ENCODE assay signal across 38 mouse cellular contexts in genomic region chr1:131769296-131769695, GRCm38 (mm10). TPM values are rescaled to one million over a fixed set of nuclear protein-coding genes. Genes with fewer than 3 reads are reported as not detected.
"Had no signal": no experiment of that assay in that cellular context is flagged by ENCODE, and none has a peak within 500 bp of the region (broad histone marks: within the 10 kb centered on the region; RNA-seq: fewer than 3 reads in every experiment).

No protein-coding gene starts in this region.

- H3K9me3 ChIP-seq: limb, embryonic 10.5 days; limb, embryonic 12.5 days; limb, embryonic 13.5 days; limb, embryonic 15.5 days; liver, embryonic 12.5 days; liver, embryonic 13.5 days; liver, embryonic 15.5 days; lung, embryonic 15.5 days; midbrain, embryonic 10.5 days; midbrain, embryonic 12.5 days; midbrain, embryonic 13.5 days; midbrain, embryonic 15.5 days; neural tube, embryonic 12.5 days had no signal

- ATAC-seq: liver, embryonic 12.5 days; liver, postnatal 0 days; lung, postnatal 0 days; midbrain, embryonic 13.5 days; midbrain, embryonic 15.5 days; midbrain, embryonic 16.5 days had no signal

- H3K9ac ChIP-seq: limb, embryonic 12.5 days; limb, embryonic 13.5 days; limb, embryonic 15.5 days; liver, embryonic 12.5 days; liver, embryonic 13.5 days; liver, embryonic 14.5 days; liver, embryonic 15.5 days; liver, postnatal 0 days; lung, embryonic 14.5 days; lung, embryonic 15.5 days; midbrain, embryonic 12.5 days; midbrain, embryonic 13.5 days; midbrain, embryonic 15.5 days; neural tube, embryonic 12.5 days had no signal

- H3K4me2 ChIP-seq: limb, embryonic 12.5 days; limb, embryonic 13.5 days; limb, embryonic 15.5 days; liver, embryonic 11.5 days; liver, embryonic 12.5 days; liver, embryonic 13.5 days; liver, embryonic 15.5 days; lung, embryonic 14.5 days; lung, embryonic 15.5 days; midbrain, embryonic 11.5 days; midbrain, embryonic 12.5 days; midbrain, embryonic 13.5 days; midbrain, embryonic 15.5 days; neural tube, embryonic 12.5 days had no signal

- H3K4me3 ChIP-seq: limb, embryonic 10.5 days; limb, embryonic 12.5 days; limb, embryonic 13.5 days; limb, embryonic 15.5 days; liver, embryonic 12.5 days; liver, embryonic 13.5 days; liver, embryonic 15.5 days; lung, embryonic 15.5 days; megakaryocyte, embryonic 14.5 days; midbrain, embryonic 10.5 days; midbrain, embryonic 12.5 days; midbrain, embryonic 13.5 days; midbrain, embryonic 15.5 days; myocyte; neural tube, embryonic 12.5 days had no signal

- H3K36me3 ChIP-seq: limb, embryonic 10.5 days; limb, embryonic 12.5 days; limb, embryonic 13.5 days; limb, embryonic 15.5 days; liver, embryonic 12.5 days; liver, embryonic 13.5 days; liver, embryonic 15.5 days; lung, embryonic 15.5 days; midbrain, embryonic 10.5 days; midbrain, embryonic 12.5 days; midbrain, embryonic 13.5 days; midbrain, embryonic 15.5 days; neural tube, embryonic 12.5 days had no signal

- H3K27ac ChIP-seq: limb, embryonic 10.5 days; limb, embryonic 12.5 days; limb, embryonic 13.5 days; limb, embryonic 15.5 days; liver, embryonic 12.5 days; liver, embryonic 13.5 days; liver, embryonic 14.5 days; liver, embryonic 15.5 days; lung, embryonic 15.5 days; macrophage; midbrain, embryonic 10.5 days; midbrain, embryonic 12.5 days; midbrain, embryonic 13.5 days; midbrain, embryonic 15.5 days; neural tube, embryonic 12.5 days had no signal

- H3K4me1 ChIP-seq: liver, embryonic 12.5 days; liver, embryonic 13.5 days; liver, embryonic 15.5 days; midbrain, embryonic 13.5 days; neural tube, embryonic 12.5 days had no signal

- H3K27me3 ChIP-seq: limb, embryonic 15.5 days; liver, embryonic 13.5 days; liver, embryonic 15.5 days; lung, embryonic 15.5 days; midbrain, embryonic 12.5 days; midbrain, embryonic 15.5 days; neural tube, embryonic 12.5 days had no signal

- DNase-seq: left cerebral cortex, postnatal 4 days; liver; liver, embryonic 13.5 days; liver, postnatal 0 days; lung, adult 18-20 months; lung, adult 2 months; lung, embryonic 14.5 days; lung, postnatal 10 days; lung, postnatal 14 days; lung, postnatal 36 days; lung, postnatal 4 days; midbrain, embryonic 14.5 days had no signal

RNA-seq across cellular contexts. Expression of gene Slc26a9, which starts 25.5 kb away (rescaled TPM):
- total RNA-seq: megakaryocyte, adult 5-6 weeks; megakaryocyte-erythroid progenitor cell, adult 5-6 weeks; monocyte, adult 5-6 weeks had no signal
- polyA plus RNA-seq: limb, embryonic 10.5 days; limb, embryonic 11.5 days; limb, embryonic 12.5 days; limb, embryonic 13.5 days; liver, adult 2 months; liver, embryonic 11.5 days; liver, embryonic 12.5 days; liver, embryonic 13.5 days; liver, embryonic 15.5 days; liver, postnatal 0 days; macrophage; midbrain, embryonic 10.5 days; midbrain, embryonic 11.5 days; midbrain, embryonic 12.5 days; myocyte; neural tube, embryonic 11.5 days; neural tube, embryonic 12.5 days had no signal

RNA-seq across cellular contexts. Expression of gene Pm20d1, which starts 27.9 kb away (rescaled TPM):
- total RNA-seq: megakaryocyte-erythroid progenitor cell, adult 5-6 weeks; monocyte, adult 5-6 weeks had no signal
- polyA plus RNA-seq: macrophage had no signal
